In the genomic region with DNA sequence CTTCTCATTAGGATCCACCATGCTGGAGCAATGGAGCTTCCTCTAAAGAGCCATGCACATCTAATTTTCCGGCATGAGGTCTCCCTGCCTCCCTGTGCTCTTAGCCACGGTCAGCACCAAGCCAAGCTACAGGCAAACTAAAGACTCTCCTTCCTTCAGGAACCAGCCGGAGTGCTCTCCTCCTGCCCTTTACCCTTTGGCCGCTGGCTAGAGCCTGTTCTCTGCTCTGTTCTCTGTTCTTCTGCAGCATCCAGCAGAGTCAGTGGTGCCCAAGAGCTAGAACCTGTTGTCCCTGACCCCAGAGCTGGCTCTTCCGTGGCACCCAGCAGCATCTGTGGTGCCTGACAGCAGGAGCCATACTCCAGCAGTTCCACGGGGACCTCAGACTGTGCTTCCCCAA, we compare ENCODE assay signal across 17 mouse cellular contexts.
"Had no signal": no experiment of that assay in that cellular context is flagged by ENCODE, and none has a peak within 500 bp of the region (broad histone marks: within the 10 kb centered on the region; RNA-seq: fewer than 3 reads in every experiment).

No protein-coding gene starts in this region.

- H3K4me2 ChIP-seq: lung, embryonic 15.5 days; midbrain, embryonic 12.5 days; neural tube, embryonic 12.5 days; stomach, embryonic 15.5 days had no signal

- H3K9ac ChIP-seq: liver, postnatal 0 days; lung, embryonic 15.5 days; midbrain, embryonic 12.5 days; neural tube, embryonic 12.5 days; stomach, embryonic 15.5 days had no signal

- H3K27ac ChIP-seq: lung, embryonic 15.5 days; macrophage; midbrain, embryonic 12.5 days; neural tube, embryonic 12.5 days; stomach, embryonic 15.5 days; stomach, postnatal 0 days had no signal

- H3K9me3 ChIP-seq: lung, embryonic 15.5 days; midbrain, embryonic 12.5 days; neural tube, embryonic 12.5 days; stomach, embryonic 15.5 days had no signal

- H3K27me3 ChIP-seq: lung, embryonic 15.5 days; midbrain, embryonic 12.5 days; neural tube, embryonic 12.5 days; stomach, embryonic 15.5 days had no signal

- DNase-seq: liver, postnatal 0 days; lung, adult 2 months; lung, postnatal 14 days; lung, postnatal 36 days; midbrain, embryonic 14.5 days; right cerebral cortex, postnatal 14 days; thymus, postnatal 14 days; thymus, postnatal 36 days had no signal

- H3K36me3 ChIP-seq: lung, embryonic 15.5 days; midbrain, embryonic 12.5 days; neural tube, embryonic 12.5 days; stomach, embryonic 15.5 days had no signal

- H3K4me1 ChIP-seq: megakaryocyte, embryonic 14.5 days; midbrain, embryonic 12.5 days; neural tube, embryonic 12.5 days; stomach, embryonic 15.5 days had no signal

- ATAC-seq: liver, postnatal 0 days; lung, postnatal 0 days; midbrain, embryonic 16.5 days had no signal

- H3K4me3 ChIP-seq: lung, embryonic 15.5 days; megakaryocyte, embryonic 14.5 days; midbrain, embryonic 12.5 days; neural tube, embryonic 12.5 days; stomach, embryonic 15.5 days had no signal
